Mouse (Mus musculus) layer of hippocampus, postnatal 25 days (tissue): ENCODE results near the gene Efna2. TPM values are rescaled to one million over a fixed set of nuclear protein-coding genes. Genes with fewer than 3 reads are reported as not detected.
"Not testable (repeated sequence)": the region's sequence is repeated elsewhere in the genome, so short reads cannot be mapped to it uniquely, and the experiment has no call there.

Experiments used
- DNase-seq, 2 experiments: peaks; one replicate each; pipeline ENCODE4 v3.0.0; 2022; ENCODE audit warnings: mixed read lengths in 2 of 2, low spot score in 1 of 2; ENCODE audit errors: extremely low spot score in 1 of 2
- total RNA-seq, 2 experiments: library from RNA; stranded (reverse); gene quantifications; 2 replicates each; pipeline ENCODE4 v1.2.3; 2021

The Efna2 gene
- total RNA-seq, 2 experiments from 2014 or later, result 11.9 to 12.7 TPM

DNA sequence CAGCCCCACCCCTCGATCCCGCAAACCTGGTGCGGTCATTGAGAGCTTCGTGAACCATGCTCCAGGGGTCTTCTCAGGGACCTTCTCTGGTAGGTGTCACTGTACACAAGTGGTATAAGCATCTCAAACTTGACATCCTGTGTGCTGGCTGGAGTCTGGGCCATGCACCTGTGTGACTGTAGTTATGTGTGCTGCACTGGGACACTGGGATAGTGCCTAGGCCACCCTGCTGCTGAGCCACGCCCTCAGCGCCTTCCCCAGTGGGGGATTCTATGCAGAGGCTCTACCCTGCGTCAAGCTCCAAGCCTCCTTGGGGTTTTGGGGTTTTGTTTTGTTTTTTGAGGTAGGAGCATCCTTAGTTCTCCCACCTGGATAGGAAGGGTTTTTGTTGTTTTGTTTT is 24.9 kb upstream of the Efna2 start:
- DNase-seq, result no peak

- DNase-seq, result no peak
Measured at GRCm38 (mm10) chr10:80155277-80155676, 24.0 kb upstream of the Efna2 start.

GRCm38 (mm10) chr10:80156002-80156751 is 23.1 kb upstream of the Efna2 start:
- no peak for DNase-seq

GRCm38 (mm10) chr10:80156752-80157053 is 22.6 kb upstream of the Efna2 start:
- DNase-seq, result no peak

GRCm38 (mm10) chr10:80157141-80157929 is 21.9 kb upstream of the Efna2 start:
- DNase-seq, result no peak

- no peak for DNase-seq
Measured at GRCm38 (mm10) chr10:80158307-80158986, 20.8 kb upstream of the Efna2 start.

DNA sequence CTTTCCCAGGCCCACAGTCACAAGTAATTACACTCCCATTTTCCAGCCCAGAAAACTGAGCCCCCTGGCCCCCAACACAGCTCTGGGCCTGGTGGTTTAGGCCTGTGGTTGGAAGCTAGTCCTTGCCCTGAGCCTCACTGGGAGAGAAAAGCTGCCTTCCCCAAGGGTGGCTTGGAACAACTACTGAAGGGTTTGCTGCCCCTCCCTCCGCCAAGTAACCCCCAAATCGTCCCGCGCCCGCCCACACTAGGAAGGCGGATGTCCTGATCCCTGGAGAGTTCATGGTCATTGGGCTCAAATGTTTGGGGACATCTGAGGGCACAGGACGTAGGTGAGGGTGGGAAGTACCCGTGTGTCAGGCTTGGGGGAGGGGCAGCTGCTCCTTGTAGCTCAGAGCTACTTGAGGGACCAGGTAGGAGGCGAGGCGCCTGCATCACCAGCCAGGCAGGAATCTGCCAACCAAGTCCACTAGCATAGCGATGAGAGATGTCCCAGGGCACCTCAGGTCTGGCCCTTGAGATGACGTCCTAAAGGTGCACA is 20.2 kb upstream of the Efna2 start:
- DNase-seq, result no peak

DNA sequence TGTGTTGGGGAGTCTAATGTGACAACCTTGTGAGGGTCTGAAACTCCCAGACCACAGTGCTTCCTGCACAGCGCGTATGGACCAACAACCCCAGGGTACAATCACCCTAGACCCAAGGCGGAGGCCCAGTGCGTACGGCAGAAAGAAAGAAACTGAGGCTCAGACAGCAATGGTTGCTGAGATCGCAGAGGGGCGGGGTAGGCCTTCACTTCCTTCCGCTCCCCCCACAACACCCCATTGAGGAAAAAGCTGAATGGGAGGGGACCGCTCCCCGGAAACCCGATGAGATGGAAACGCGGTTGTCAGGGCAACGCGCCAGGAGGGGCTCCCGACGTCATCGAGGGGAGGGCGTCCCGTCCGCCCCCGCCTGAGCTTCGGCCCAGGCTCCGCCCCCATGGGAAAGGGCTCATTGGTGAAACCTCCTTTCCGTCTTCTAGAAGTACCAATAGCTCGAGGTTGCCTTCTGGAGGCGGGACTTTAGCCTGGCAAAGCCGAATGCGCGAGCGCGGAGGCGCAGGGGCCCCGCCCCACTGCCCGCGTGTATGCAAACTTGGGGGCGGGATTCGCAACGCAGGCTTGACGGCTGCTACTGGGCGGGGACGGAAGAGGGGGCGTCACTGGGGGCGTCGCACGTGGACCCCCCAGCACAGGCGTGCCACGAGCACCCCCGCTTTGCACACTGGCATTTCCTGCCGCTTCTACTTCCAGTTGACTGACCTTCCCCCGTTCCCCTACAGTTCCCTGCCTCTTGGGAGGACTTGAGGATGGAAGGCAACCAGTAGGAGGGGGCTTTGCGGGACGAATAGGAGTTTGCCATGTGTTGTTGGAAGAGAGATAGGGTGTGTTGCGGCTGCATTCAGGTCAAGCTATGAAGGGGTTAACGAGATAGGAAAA is 19.5 kb upstream of the Efna2 start:
- DNase-seq, result peak; percentile 95 to 98

- no peak for DNase-seq
Measured at GRCm38 (mm10) chr10:80160455-80161371, 18.6 kb upstream of the Efna2 start.

DNA sequence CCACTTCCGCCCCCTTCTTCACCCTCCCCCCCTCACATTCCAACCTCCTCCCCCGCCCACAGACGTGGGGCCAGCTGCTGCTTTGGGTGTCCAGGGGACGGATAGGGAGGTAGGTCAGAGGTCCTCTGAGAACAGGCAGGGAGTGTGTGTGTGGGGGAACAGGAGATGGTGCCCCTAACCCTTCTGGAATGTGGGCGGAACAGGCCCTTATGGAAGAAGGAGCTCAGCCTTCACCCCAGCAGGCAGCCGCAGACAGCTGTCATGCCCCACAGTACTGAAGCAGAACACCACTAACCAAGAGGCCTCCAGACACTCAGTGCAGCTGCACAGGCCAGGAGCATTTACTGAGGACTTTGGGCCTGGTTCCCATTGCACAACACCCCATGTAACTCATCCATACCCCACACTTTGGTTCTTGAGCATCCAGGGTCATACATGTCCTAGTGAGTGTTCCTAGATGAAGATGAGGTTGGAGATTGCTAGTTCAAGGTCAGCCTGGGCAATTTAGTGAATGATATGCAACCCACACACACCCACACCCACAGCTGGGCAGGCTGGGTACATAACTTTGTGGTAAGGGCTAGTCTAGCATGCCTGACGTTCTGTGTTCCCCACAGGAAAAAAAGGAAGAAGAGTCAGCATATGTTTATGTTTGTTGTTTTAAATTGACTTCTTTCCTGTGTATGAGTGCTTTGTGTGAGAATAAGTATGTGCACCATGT is 17.6 kb upstream of the Efna2 start:
- DNase-seq, result no peak

DNA sequence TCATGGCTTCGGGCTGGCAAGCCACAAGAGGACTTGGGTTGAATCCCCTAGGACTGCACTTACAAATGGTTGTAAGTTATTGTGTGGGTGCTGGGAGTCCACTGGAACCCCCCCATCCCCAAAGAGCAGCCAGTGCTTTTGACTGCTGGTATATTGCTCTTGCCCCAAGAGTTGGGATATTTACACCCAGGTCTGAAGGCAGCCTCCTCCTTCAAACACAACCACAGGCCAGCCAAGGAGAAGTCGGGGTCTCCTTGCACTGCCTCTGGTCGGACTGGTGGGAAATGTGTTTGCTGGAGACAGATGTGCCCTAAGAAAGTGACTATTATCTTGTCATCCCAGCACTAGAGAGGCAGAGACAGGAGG is 17.1 kb upstream of the Efna2 start:
- DNase-seq, result no peak

GRCm38 (mm10) chr10:80162716-80163299 is 16.5 kb upstream of the Efna2 start:
- DNase-seq, result no peak

DNA sequence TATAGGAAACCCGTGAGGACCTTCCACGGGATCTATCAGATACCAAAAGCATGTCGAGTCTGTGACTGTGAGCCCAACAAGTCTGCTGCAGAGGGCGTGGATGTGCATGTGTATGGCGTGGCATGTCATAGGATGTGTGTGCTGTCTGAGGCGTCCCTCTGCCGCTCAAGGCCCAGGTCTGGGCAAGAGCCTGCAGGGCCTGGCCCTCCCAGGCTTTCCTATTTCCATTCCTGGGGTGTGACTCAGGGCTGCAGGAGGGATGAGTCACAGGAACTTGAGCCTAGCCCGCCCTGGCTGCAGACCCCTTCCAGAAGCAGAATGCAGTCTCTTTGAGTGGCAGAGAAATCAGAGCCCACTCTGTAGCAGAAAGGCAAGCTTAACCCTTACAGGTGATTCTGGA is 15.6 kb upstream of the Efna2 start:
- DNase-seq, result no peak

- no peak for DNase-seq
Measured at GRCm38 (mm10) chr10:80164161-80164997, 14.9 kb upstream of the Efna2 start.

GRCm38 (mm10) chr10:80164998-80165344 is 14.3 kb upstream of the Efna2 start:
- peak; percentile 82 to 92 for DNase-seq

- DNase-seq, result no peak
Measured at GRCm38 (mm10) chr10:80165392-80166128, 13.7 kb upstream of the Efna2 start, which contains the start of gene Cirbp. Cirbp (plus strand) TSS chr10:80165985.

DNA sequence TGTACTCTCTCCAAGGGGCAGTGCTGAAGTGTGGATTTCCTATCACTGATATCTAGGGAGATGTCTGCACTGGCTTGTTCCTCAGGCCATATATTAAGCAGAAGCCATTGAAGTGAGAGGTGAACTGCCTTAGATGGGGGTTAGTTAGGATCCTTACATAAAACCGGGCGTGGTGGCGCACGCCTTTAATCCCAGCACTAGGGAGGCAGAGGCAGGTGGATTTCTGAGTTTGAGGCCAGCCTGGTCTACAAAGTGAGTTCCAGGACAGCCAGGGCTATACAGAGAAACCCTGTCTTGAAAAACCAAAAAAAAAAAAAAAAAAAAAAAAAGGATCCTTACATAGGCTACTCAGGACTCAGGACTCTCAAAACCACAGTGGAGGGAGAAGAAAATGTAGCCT is 13.1 kb upstream of the Efna2 start:
- not testable (repeated sequence) for DNase-seq
